Mouse (Mus musculus) forebrain, embryonic 11.5 days (tissue): ENCODE results near the gene Kifc5b. TPM values are rescaled to one million over a fixed set of nuclear protein-coding genes. Genes with fewer than 3 reads are reported as not detected.

Experiments used
- ATAC-seq: fragments of 200-750 bp; cut with Nextera tagmentation; replicated peaks from 2 replicates; pipeline ENCODE4 v1.8.0; 2017; ENCODE audit warnings: moderate TSS enrichment; ENCODE audit not compliant: low FRiP score
- DNase-seq: peaks from one replicate; pipeline ENCODE4 v3.0.0-alpha.2; 2017; ENCODE audit warnings: low spot score
- H3K27ac ChIP-seq: fragments of 300-500 bp; sonication (generic); 2 replicates; pipeline ENCODE4 v1.5.1; 2014; ENCODE audit warnings: low read depth, low read length
- H3K27me3 ChIP-seq: fragments of 300-500 bp; sonication (generic); 2 replicates; pipeline ENCODE4 v1.6.1; 2014; ENCODE audit warnings: mild to moderate bottlenecking, low read length, mixed read lengths; ENCODE audit not compliant: control insufficient read depth, insufficient read depth
- H3K36me3 ChIP-seq: fragments of 300-500 bp; sonication (generic); 2 replicates; pipeline ENCODE4 v1.6.1; 2014; ENCODE audit warnings: mild to moderate bottlenecking, low read length, moderate library complexity, mixed read lengths; ENCODE audit not compliant: control insufficient read depth, insufficient read depth
- H3K4me1 ChIP-seq: fragments of 300-500 bp; sonication (generic); replicated peaks from 2 replicates; pipeline ENCODE4 v1.6.1; 2014; ENCODE audit warnings: low read length, mixed read lengths; ENCODE audit not compliant: control insufficient read depth, insufficient read depth
- H3K4me2 ChIP-seq: fragments of 300-500 bp; sonication (generic); 2 replicates; pipeline ENCODE4 v1.6.1; 2014; ENCODE audit warnings: low read depth, mild to moderate bottlenecking, low read length, moderate library complexity, mixed read lengths; ENCODE audit not compliant: severe bottlenecking
- H3K4me3 ChIP-seq: fragments of 300-500 bp; sonication (generic); 2 replicates; pipeline ENCODE4 v1.5.1; 2014; ENCODE audit warnings: low read depth, low read length
- H3K9ac ChIP-seq: fragments of 300-500 bp; sonication (generic); 2 replicates; pipeline ENCODE4 v1.6.1; 2014; ENCODE audit warnings: low read length
- H3K9me3 ChIP-seq: fragments of 300-500 bp; sonication (generic); 2 replicates; pipeline ENCODE4 v1.6.1; 2016; ENCODE audit warnings: low read length, mixed read lengths; ENCODE audit not compliant: control insufficient read depth
- WGBS: fragments of 180-500 bp; shearing (Covaris S2); extraction: QIAGEN DNeasy Blood & Tissue Kit; methylation state at CpG from one replicate; pipeline ENCODE4 v1.1.7; 2014; 5-methylcytosine and 5-hydroxymethylcytosine counted together
- polyA plus RNA-seq: library from polyadenylated mRNA; unstranded; fragments of >200 nt; fragmentation: Nextera tagmentation; extraction: Ambion mirVana; gene quantifications from 2 replicates; pipeline ENCODE4 v1.2.1, GENCODE M21; 2014

Kifc5b gene
- polyA plus RNA-seq, 1 experiment from 2014 or later: 11.3 TPM

DNA sequence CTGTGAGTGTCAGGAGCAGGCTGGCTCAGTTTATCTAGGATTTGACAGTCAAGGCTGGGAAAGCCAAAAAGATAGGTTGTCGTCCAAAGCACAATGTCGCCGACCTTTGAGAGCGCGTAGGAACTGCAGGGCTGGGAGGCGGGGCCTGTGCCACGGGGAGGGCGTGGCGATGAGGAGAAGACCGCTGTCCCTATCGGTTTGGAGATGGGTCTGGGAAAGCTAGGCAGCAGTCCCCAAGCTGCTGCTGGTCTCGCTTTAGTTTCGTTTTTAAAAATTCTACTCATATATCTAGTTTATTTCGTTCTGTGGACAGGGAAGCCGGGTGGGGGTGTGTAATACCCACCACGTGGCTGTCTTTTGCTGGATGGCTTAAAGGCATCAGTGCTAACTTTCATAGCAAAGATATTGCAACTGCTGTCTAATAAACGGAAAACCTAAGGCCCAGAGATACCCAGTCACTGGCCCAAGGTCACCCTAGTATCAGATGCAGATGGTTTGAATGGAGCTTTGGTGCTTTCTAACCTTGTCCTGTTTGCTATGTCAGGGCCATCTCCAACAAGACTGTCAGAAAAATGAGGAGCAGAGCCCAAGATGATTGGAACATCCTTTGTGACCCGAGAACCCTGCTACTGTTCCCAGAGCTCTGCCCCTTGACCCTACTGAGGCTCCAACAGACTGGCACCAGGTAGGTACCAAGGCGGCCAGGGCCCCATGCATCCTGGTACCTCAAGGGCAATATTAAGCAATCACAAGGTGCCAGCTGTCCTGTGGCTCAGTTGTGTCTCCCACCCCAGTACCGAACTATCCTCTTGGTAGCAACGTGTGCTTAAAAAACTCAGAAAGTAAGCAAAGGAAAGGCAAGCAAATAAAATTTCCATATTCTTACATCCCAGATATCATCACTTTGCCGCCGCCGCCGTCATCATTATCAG is 31.6 kb upstream of the Kifc5b start:
- no peak overlapping the region for H3K27ac ChIP-seq
- DNase-seq: peak; percentile 80
- H3K9ac ChIP-seq: no peak overlapping the region
- H3K4me3 ChIP-seq: peak overlapping the region; percentile 14
- H3K4me2 ChIP-seq: peak overlapping the region; percentile 49
- H3K27me3 ChIP-seq: no peaks in the 10 kb centered on the region; the same call in 1 of the 2 replicates
- no peaks in the 10 kb centered on the region for H3K9me3 ChIP-seq
- 23% methylated on average over 25 of the region's 25 CpGs for WGBS
- no peaks in the 10 kb centered on the region for H3K36me3 ChIP-seq
- peaks cover 4% of the 10 kb centered on the region for H3K4me1 ChIP-seq
- ATAC-seq: no peak

GRCm38 (mm10) chr17:26886047-26886749 is 30.7 kb upstream of the Kifc5b start:
- H3K4me2 ChIP-seq: peak overlapping the region; percentile 49; the same call in 1 of the 2 replicates
- H3K4me1 ChIP-seq: peaks cover 4% of the 10 kb centered on the region
- 9% methylated on average over 30 of the region's 30 CpGs for WGBS
- no peaks in the 10 kb centered on the region for H3K9me3 ChIP-seq
- H3K36me3 ChIP-seq: no peaks in the 10 kb centered on the region
- DNase-seq (peak; percentile 93), ATAC-seq (peak; percentile 72)
- no peak overlapping the region for H3K27ac ChIP-seq
- H3K9ac ChIP-seq: 0 out of 2 replicates have a peak overlapping the region, but pooled peaks have one; percentile 27
- peak overlapping the region; percentile 19; the same call in 1 of the 2 replicates for H3K4me3 ChIP-seq
- no peaks in the 10 kb centered on the region; the same call in 1 of the 2 replicates for H3K27me3 ChIP-seq

DNA sequence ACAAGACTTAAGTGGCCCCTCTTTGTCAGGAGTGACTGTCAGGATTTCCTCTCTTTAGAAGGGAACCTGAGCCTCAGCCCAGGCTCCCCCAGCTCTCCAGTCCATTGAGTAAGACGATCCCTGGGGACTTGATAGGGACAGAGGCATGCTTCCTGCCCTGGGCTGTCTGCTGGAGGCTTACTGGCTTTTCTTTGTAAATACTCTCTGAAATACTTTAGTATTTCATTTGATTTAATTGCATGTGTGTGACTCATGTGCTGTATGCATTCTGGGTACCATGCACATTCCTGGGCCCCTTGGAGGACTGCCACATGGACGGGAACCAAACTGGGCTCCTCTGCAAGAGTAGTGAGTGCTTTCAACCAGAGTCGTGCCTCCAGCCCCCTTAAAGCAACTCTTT is 29.0 kb upstream of the Kifc5b start:
- H3K27ac ChIP-seq: no peak overlapping the region
- peaks cover 10% of the 10 kb centered on the region for H3K4me1 ChIP-seq
- H3K4me3 ChIP-seq: no peak overlapping the region
- ATAC-seq: no peak
- no peaks in the 10 kb centered on the region for H3K9me3 ChIP-seq
- 37% methylated on average over 3 of the region's 3 CpGs for WGBS
- no peak overlapping the region for H3K4me2 ChIP-seq
- DNase-seq: peak; percentile 16
- no peaks in the 10 kb centered on the region; the same call in 1 of the 2 replicates for H3K27me3 ChIP-seq
- no peaks in the 10 kb centered on the region for H3K36me3 ChIP-seq
- H3K9ac ChIP-seq: no peak overlapping the region

GRCm38 (mm10) chr17:26892635-26893375 is 24.1 kb upstream of the Kifc5b start:
- no peaks in the 10 kb centered on the region for H3K36me3 ChIP-seq
- no peak overlapping the region for H3K4me3 ChIP-seq
- WGBS: 47% methylated on average over 16 of the region's 16 CpGs
- H3K9me3 ChIP-seq: no peaks in the 10 kb centered on the region
- DNase-seq (peak; percentile 34), ATAC-seq (no peak)
- H3K27ac ChIP-seq: no peak overlapping the region
- H3K4me2 ChIP-seq: no peak overlapping the region
- no peaks in the 10 kb centered on the region for H3K27me3 ChIP-seq
- H3K4me1 ChIP-seq: peaks cover 8% of the 10 kb centered on the region; the same call in 1 of the 2 replicates
- H3K9ac ChIP-seq: no peak overlapping the region

DNA sequence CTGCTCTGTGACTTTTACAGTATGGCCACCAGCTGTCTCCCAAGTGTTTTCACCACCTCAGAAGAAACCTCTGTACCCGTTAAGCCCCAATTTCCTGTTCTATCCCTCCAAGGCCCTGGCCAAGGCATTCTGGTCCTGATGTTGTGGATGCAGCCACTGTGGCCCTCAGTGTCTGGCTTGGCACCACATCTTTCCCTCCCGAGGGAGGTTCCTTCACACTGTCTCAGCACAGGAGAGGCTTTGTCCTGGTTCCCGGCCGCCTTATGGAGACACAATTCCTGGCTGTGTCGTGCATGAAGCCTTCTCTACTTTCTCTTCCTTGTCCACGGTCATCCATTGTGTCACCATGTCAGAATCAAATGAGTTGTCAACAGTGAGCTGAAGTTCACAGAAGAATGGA is 23.4 kb upstream of the Kifc5b start:
- Histone ChIP-seq H3K9ac (no peak overlapping the region), H3K27ac (no peak overlapping the region)
- no peak for ATAC-seq

DNA sequence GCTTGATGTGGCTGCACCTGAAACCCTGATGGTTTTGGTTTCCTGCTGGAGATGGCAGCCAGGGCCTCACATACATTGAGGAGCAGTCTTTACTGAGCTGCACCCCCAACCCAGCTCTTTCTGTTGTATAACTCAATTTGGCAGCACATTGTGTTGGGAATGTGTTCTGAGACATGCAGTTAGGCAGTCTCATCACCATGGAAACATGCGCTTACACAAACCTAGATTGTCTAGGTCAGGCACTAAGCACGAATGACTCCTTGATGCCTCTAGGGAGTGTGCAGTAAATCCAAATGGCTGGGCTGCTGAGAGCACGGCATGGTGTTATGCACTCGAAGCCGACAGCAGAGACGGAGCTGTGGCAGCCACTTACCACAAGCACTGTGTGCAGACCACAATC is 22.5 kb upstream of the Kifc5b start:
- Histone ChIP-seq H3K9me3 (no peaks in the 10 kb centered on the region), H3K36me3 (no peaks in the 10 kb centered on the region), H3K4me2 (no peak overlapping the region), H3K27me3 (no peaks in the 10 kb centered on the region), H3K4me3 (no peak overlapping the region), H3K27ac (no peak overlapping the region), H3K9ac (no peak overlapping the region), H3K4me1 (peaks cover 8% of the 10 kb centered on the region; the same call in 1 of the 2 replicates)
- no peak for DNase-seq
- WGBS: 86% methylated on average over 6 of the region's 6 CpGs
- no peak for ATAC-seq

More for the DNA sequence above, 23.4 kb upstream of the Kifc5b start:
- WGBS: 66% methylated on average over 6 of the region's 6 CpGs
- no peak overlapping the region for H3K4me3 ChIP-seq
- no peaks in the 10 kb centered on the region for H3K9me3 ChIP-seq
- H3K4me2 ChIP-seq: no peak overlapping the region
- no peaks in the 10 kb centered on the region for H3K36me3 ChIP-seq
- H3K27me3 ChIP-seq: no peaks in the 10 kb centered on the region
- peaks cover 8% of the 10 kb centered on the region; the same call in 1 of the 2 replicates for H3K4me1 ChIP-seq
- no peak for DNase-seq

GRCm38 (mm10) chr17:26895578-26895977 is 21.3 kb upstream of the Kifc5b start:
- H3K9me3 ChIP-seq: no peaks in the 10 kb centered on the region
- no peak for ATAC-seq
- DNase-seq: peak; percentile 80
- H3K36me3 ChIP-seq: no peaks in the 10 kb centered on the region
- 12% methylated on average over 10 of the region's 10 CpGs for WGBS
- no peak overlapping the region for H3K27ac ChIP-seq
- no peak overlapping the region for H3K4me3 ChIP-seq
- no peaks in the 10 kb centered on the region for H3K27me3 ChIP-seq
- peaks cover 8% of the 10 kb centered on the region; the same call in 1 of the 2 replicates for H3K4me1 ChIP-seq
- H3K9ac ChIP-seq: no peak overlapping the region
- no peak overlapping the region for H3K4me2 ChIP-seq

- H3K4me1 ChIP-seq: no peaks in the 10 kb centered on the region
- H3K27me3 ChIP-seq: no peaks in the 10 kb centered on the region
- H3K4me2 ChIP-seq: no peak overlapping the region
- ATAC-seq (no peak), DNase-seq (no peak)
- no peak overlapping the region for H3K9ac ChIP-seq
- H3K9me3 ChIP-seq: no peaks in the 10 kb centered on the region
- WGBS: 83% methylated on average over 6 of the region's 6 CpGs
- H3K27ac ChIP-seq: no peak overlapping the region
- H3K36me3 ChIP-seq: no peaks in the 10 kb centered on the region
- H3K4me3 ChIP-seq: no peak overlapping the region
Measured at GRCm38 (mm10) chr17:26900916-26901315, 16.0 kb upstream of the Kifc5b start.
